Comparison of ENCODE assay signal across 9 mouse cellular contexts in genomic region chr11:70520178-70520769, GRCm38 (mm10). TPM values are rescaled to one million over a fixed set of nuclear protein-coding genes. Genes with fewer than 3 reads are reported as not detected.
DNase-seq lines count a peak whose midpoint lies in the region; ATAC-seq and TF ChIP-seq lines count a peak whose summit lies in the region.
"Had no signal": no experiment of that assay in that cellular context is flagged by ENCODE, and none has a peak within 500 bp of the region (broad histone marks: within the 10 kb centered on the region; RNA-seq: fewer than 3 reads in every experiment).

No protein-coding gene starts in this region.

- peak overlapping the region; percentile 64 for H3K4me2 ChIP-seq in intestine, embryonic 15.5 days (replicated peaks)
- peak overlapping the region; percentile 57 for H3K4me2 ChIP-seq in lung, postnatal 0 days (replicated peaks; ENCODE audit: low read depth, low read length)

- TF ChIP-seq POLR2A in kidney, adult 2 months (IDR thresholded peaks at IDR 0.05; ENCODE audit: low read depth, low read length) = no peak
- TF ChIP-seq POLR2A in testis, adult 2 months (IDR thresholded peaks at IDR 0.05; ENCODE audit: control insufficient read depth, low read depth, low read length) = no peak

- peak overlapping the region; percentile 61 for H3K9ac ChIP-seq in intestine, embryonic 15.5 days
- H3K9ac ChIP-seq in lung, postnatal 0 days (replicated peaks; ENCODE audit: low read depth) = peak overlapping the region; percentile 56

- no peak overlapping the region for H3K27ac ChIP-seq in kidney, adult 2 months (ENCODE audit: insufficient read depth, low read depth, low read length)
- peak overlapping the region; percentile 83 for H3K27ac ChIP-seq in intestine, embryonic 15.5 days
- H3K27ac ChIP-seq in lung, postnatal 0 days (ENCODE audit: low read length) = peak overlapping the region; percentile 78
- H3K27ac ChIP-seq in testis, adult 2 months (ENCODE audit: control insufficient read depth, insufficient read depth, low read depth, low read length) = no peak overlapping the region

- no peaks in the 10 kb centered on the region for H3K4me1 ChIP-seq in kidney, adult 2 months (ENCODE audit: control insufficient read depth, insufficient read depth, low read length)
- peaks cover 17% of the 10 kb centered on the region for H3K4me1 ChIP-seq in intestine, embryonic 15.5 days (replicated peaks)
- H3K4me1 ChIP-seq in lung, postnatal 0 days (ENCODE audit: insufficient read depth, low read depth, low read length) = peaks cover 4% of the 10 kb centered on the region; the same call in 1 of the 2 replicates
- H3K4me1 ChIP-seq in testis, adult 2 months (ENCODE audit: control insufficient read depth, insufficient read depth, low read length) = peaks cover 10% of the 10 kb centered on the region

- H3K4me3 ChIP-seq in kidney, adult 2 months (ENCODE audit: insufficient read depth, low read depth, low read length) = peak overlapping the region; percentile 39
- peak overlapping the region; percentile 35 for H3K4me3 ChIP-seq in intestine, embryonic 15.5 days (replicated peaks)
- H3K4me3 ChIP-seq in lung, postnatal 0 days (ENCODE audit: low read depth, low read length) = peak overlapping the region; percentile 34
- H3K4me3 ChIP-seq in testis, adult 2 months (ENCODE audit: control insufficient read depth, low read depth, low read length) = peak overlapping the region; percentile 62

- no peak for TF ChIP-seq EP300 in lung, postnatal 0 days (IDR thresholded peaks at IDR 0.05)

- peak; percentile 34 for ATAC-seq in intestine, embryonic 15.5 days
- peak; percentile 45 for ATAC-seq in lung, postnatal 0 days

- H3K9me3 ChIP-seq in intestine, embryonic 15.5 days = no peaks in the 10 kb centered on the region
- H3K9me3 ChIP-seq in lung, postnatal 0 days (ENCODE audit: low read length) = no peaks in the 10 kb centered on the region

- no peaks in the 10 kb centered on the region for H3K27me3 ChIP-seq in kidney, adult 2 months (replicated peaks; ENCODE audit: control insufficient read depth, insufficient read depth, low read length)
- H3K27me3 ChIP-seq in intestine, embryonic 15.5 days (replicated peaks) = no peaks in the 10 kb centered on the region
- no peaks in the 10 kb centered on the region for H3K27me3 ChIP-seq in lung, postnatal 0 days (replicated peaks; ENCODE audit: insufficient read depth, low read length)
- no peaks in the 10 kb centered on the region for H3K27me3 ChIP-seq in testis, adult 2 months (ENCODE audit: control insufficient read depth, insufficient read depth, low read length)

- no peaks in the 10 kb centered on the region for H3K36me3 ChIP-seq in kidney, adult 2 months (ENCODE audit: control insufficient read depth, insufficient read depth, low read length)
- H3K36me3 ChIP-seq in intestine, embryonic 15.5 days = no peaks in the 10 kb centered on the region
- H3K36me3 ChIP-seq in lung, postnatal 0 days (ENCODE audit: insufficient read depth, low read length) = no peaks in the 10 kb centered on the region
- no peaks in the 10 kb centered on the region for H3K36me3 ChIP-seq in testis, adult 2 months (ENCODE audit: control insufficient read depth, insufficient read depth, low read length)

- TF ChIP-seq CTCF in kidney, adult 2 months (conservative IDR thresholded peaks at IDR 0.05; ENCODE audit: insufficient read depth, insufficient read length, low read depth, low read length) = 0 out of 2 replicates have a peak, but pooled peaks have one; percentile 17
- TF ChIP-seq CTCF in lung, postnatal 0 days (IDR thresholded peaks at IDR 0.05) = peak; percentile 44
- TF ChIP-seq CTCF in testis, adult 2 months (IDR thresholded peaks at IDR 0.05; ENCODE audit: control insufficient read depth, insufficient read depth, insufficient replicate concordance, low read depth, low read length) = no peak

- peak; percentile 35 for DNase-seq in kidney, adult 2 months
- no peak for DNase-seq in kidney, adult 9 months
- DNase-seq in cerebellum, postnatal 14 days = peak; percentile 52 to 59
- peak; percentile 41 to 57 for DNase-seq in gastrocnemius, postnatal 4 days (ENCODE audit: low spot score in 2 of 2)
- peak; percentile 57 for DNase-seq in lung, postnatal 0 days (ENCODE audit: low spot score)
- DNase-seq in frontal cortex, postnatal 36 days (ENCODE audit: low spot score in 2 of 2) = no peak

- WGBS in kidney, adult 2 months = 21% methylated on average over 41 of the region's 41 CpGs
- WGBS in intestine, embryonic 15.5 days = 15% methylated on average over 41 of the region's 41 CpGs
- 8% methylated on average over 40 of the region's 41 CpGs for WGBS in lung, postnatal 0 days

RNA-seq across cellular contexts. Expression of gene Gltpd2, which starts 1.3 kb away (rescaled TPM):
- polyA plus RNA-seq in kidney, adult 2 months (2012; rRNA removed) = 2.8 and 3.3 TPM in 2 replicates
- under 1 TPM in 1 of 2 experiments, not detected in 1; 0.25 TPM for total RNA-seq in gastrocnemius, postnatal 4 days (2021)
- polyA plus RNA-seq in intestine, embryonic 15.5 days (2015; fragmentation: Nextera tagmentation; extraction: Ambion mirVana) = 1.5 and 2.2 TPM in 2 replicates
- polyA plus RNA-seq in lung, postnatal 0 days (2015; fragmentation: Nextera tagmentation; extraction: Ambion mirVana) = 0.64 and 0.86 TPM in 2 replicates
- not detected in 2 replicates for polyA plus RNA-seq in testis, adult 2 months (2012; rRNA removed)
- polyA plus RNA-seq: gonadal fat pad, adult 2 months had no signal

RNA-seq across cellular contexts. Expression of gene Psmb6, which starts 4.9 kb away (rescaled TPM):
- 335 and 398 TPM in 2 replicates for polyA plus RNA-seq in kidney, adult 2 months (2012; rRNA removed)
- 100 to 1,000 TPM; 349 to 357 TPM for total RNA-seq in gastrocnemius, postnatal 4 days (2021)
- polyA plus RNA-seq in intestine, embryonic 15.5 days (2015; fragmentation: Nextera tagmentation; extraction: Ambion mirVana) = 646 and 704 TPM in 2 replicates
- 451 and 505 TPM in 2 replicates for polyA plus RNA-seq in lung, postnatal 0 days (2015; fragmentation: Nextera tagmentation; extraction: Ambion mirVana)
- 385 and 389 TPM in 2 replicates for polyA plus RNA-seq in testis, adult 2 months (2012; rRNA removed)

RNA-seq across cellular contexts. Expression of gene Vmo1, which starts 5.9 kb away (rescaled TPM):
- 0.15 TPM in 1 of 2 replicates, not detected in the other for polyA plus RNA-seq in kidney, adult 2 months (2012; rRNA removed)
- under 1 TPM; 0.86 to 0.88 TPM for total RNA-seq in gastrocnemius, postnatal 4 days (2021)
- 0.60 and 0.80 TPM in 2 replicates for polyA plus RNA-seq in intestine, embryonic 15.5 days (2015; fragmentation: Nextera tagmentation; extraction: Ambion mirVana)
- 0.43 and 0.68 TPM in 2 replicates for polyA plus RNA-seq in lung, postnatal 0 days (2015; fragmentation: Nextera tagmentation; extraction: Ambion mirVana)
- 0.30 and 0.36 TPM in 2 replicates for polyA plus RNA-seq in testis, adult 2 months (2012; rRNA removed)
- polyA plus RNA-seq: gonadal fat pad, adult 2 months had no signal

RNA-seq across cellular contexts. Expression of gene Gm40193, which starts 12.5 kb away (rescaled TPM):
- polyA plus RNA-seq in kidney, adult 2 months (2012; rRNA removed) = not detected in 2 replicates
- total RNA-seq in gastrocnemius, postnatal 4 days (2021) = not detected
- not detected in 2 replicates for polyA plus RNA-seq in intestine, embryonic 15.5 days (2015; fragmentation: Nextera tagmentation; extraction: Ambion mirVana)
- polyA plus RNA-seq in lung, postnatal 0 days (2015; fragmentation: Nextera tagmentation; extraction: Ambion mirVana) = not detected in 2 replicates
- not detected in 2 replicates for polyA plus RNA-seq in testis, adult 2 months (2012; rRNA removed)
- polyA plus RNA-seq: gonadal fat pad, adult 2 months had no signal

RNA-seq across cellular contexts. Expression of gene Tm4sf5, which starts 15.2 kb away (rescaled TPM):
- 0.31 TPM in 1 of 2 replicates, not detected in the other for polyA plus RNA-seq in kidney, adult 2 months (2012; rRNA removed)
- not detected for total RNA-seq in gastrocnemius, postnatal 4 days (2021)
- polyA plus RNA-seq in intestine, embryonic 15.5 days (2015; fragmentation: Nextera tagmentation; extraction: Ambion mirVana) = 179 and 192 TPM in 2 replicates
- polyA plus RNA-seq in lung, postnatal 0 days (2015; fragmentation: Nextera tagmentation; extraction: Ambion mirVana) = 2.6 and 3.8 TPM in 2 replicates
- 1.2 TPM in 2 replicates for polyA plus RNA-seq in testis, adult 2 months (2012; rRNA removed)

Comparison
In these comparisons a context has a peak if more than half of its experiments do, and no peak if none do; other contexts are left out.
1. DNase-seq: peak in kidney, adult 2 months (single experiment), cerebellum, postnatal 14 days (2 of 2), gastrocnemius, postnatal 4 days (2 of 2) and lung, postnatal 0 days (single experiment); none in kidney, adult 9 months (single experiment) and frontal cortex, postnatal 36 days (0 of 2).
2. H3K27ac ChIP-seq: peak in intestine, embryonic 15.5 days (single experiment) and lung, postnatal 0 days (single experiment); none in kidney, adult 2 months (single experiment) and testis, adult 2 months (single experiment).
3. Peak in every context shown above with its lines, with median percentiles within 50 percentile points of each other: H3K4me3 ChIP-seq.